ENCODE assay signal across 10 mouse cellular contexts in the genomic region with DNA sequence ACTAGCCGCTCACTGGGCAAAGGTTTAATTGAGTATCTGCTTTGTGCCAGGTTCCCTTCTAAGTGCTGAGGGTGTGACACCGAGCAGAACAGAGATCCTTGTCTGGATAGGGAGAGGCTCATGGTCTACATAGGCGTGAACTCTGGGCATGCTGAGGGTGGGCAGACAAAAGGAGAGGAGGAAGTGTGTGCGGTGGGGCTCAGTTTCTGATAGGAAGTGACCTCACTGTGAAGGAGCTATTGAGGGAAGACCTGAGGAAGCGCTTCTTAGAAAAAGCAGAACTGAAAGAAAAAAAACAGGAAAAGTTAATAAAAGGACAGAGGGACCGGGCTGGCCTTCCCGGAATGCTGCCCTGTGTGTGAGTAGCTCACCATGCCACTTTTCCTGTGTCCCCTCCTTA.
DNase-seq lines count a peak whose midpoint lies in the region; ATAC-seq and TF ChIP-seq lines count a peak whose summit lies in the region.
"Had no signal": no experiment of that assay in that cellular context is flagged by ENCODE, and none has a peak within 500 bp of the region (broad histone marks: within the 10 kb centered on the region; RNA-seq: fewer than 3 reads in every experiment).

No protein-coding gene starts in this region.

- no peak overlapping the region for H3K4me2 ChIP-seq in heart, embryonic 11.5 days
- no peak overlapping the region for H3K4me2 ChIP-seq in stomach, postnatal 0 days (replicated peaks; ENCODE audit: low read depth)
- H3K4me2 ChIP-seq: hindbrain, embryonic 14.5 days; lung, embryonic 15.5 days had no signal

- 63% methylated on average over 7 of the region's 7 CpGs for WGBS in heart, embryonic 11.5 days (ENCODE audit: insufficient replicate concordance)
- 64% methylated on average over 7 of the region's 7 CpGs for WGBS in stomach, postnatal 0 days

- H3K36me3 ChIP-seq in heart, embryonic 11.5 days (ENCODE audit: control insufficient read depth, insufficient read depth, low read length) = no peaks in the 10 kb centered on the region
- no peaks in the 10 kb centered on the region for H3K36me3 ChIP-seq in stomach, postnatal 0 days (ENCODE audit: control insufficient read depth, insufficient read depth, low read length)
- H3K36me3 ChIP-seq: lung, embryonic 15.5 days had no signal

- H3K9ac ChIP-seq in heart, embryonic 11.5 days (ENCODE audit: low read depth, low read length) = no peak overlapping the region
- H3K9ac ChIP-seq in stomach, postnatal 0 days (ENCODE audit: low read length) = no peak overlapping the region
- H3K9ac ChIP-seq: hindbrain, embryonic 14.5 days; lung, embryonic 15.5 days had no signal

- no peaks in the 10 kb centered on the region for H3K9me3 ChIP-seq in heart, embryonic 11.5 days (replicated peaks; ENCODE audit: control insufficient read depth, low read length)
- H3K9me3 ChIP-seq in stomach, postnatal 0 days (ENCODE audit: control insufficient read depth, low read length) = no peaks in the 10 kb centered on the region
- H3K9me3 ChIP-seq: lung, embryonic 15.5 days had no signal

- no peak for ATAC-seq in heart, embryonic 11.5 days (replicated peaks; ENCODE audit: insufficient number of reproducible peaks, low FRiP score, low TSS enrichment)
- ATAC-seq in stomach, postnatal 0 days (ENCODE audit: low FRiP score, low TSS enrichment) = peak; percentile 65

- TF ChIP-seq EP300 in stomach, postnatal 0 days (optimal IDR thresholded peaks at IDR 0.05) = no peak

- peak; percentile 98 for DNase-seq in heart, adult 11 months
- DNase-seq in right cerebral cortex, postnatal 10 days (ENCODE audit: low spot score in 2 of 2) = peak; percentile 31 to 34
- DNase-seq in right cerebral cortex, postnatal 36 days (ENCODE audit: low spot score in 2 of 2) = no peak
- peak; percentile 46 for DNase-seq in lung, postnatal 36 days
- DNase-seq in stomach, postnatal 0 days (ENCODE audit: low spot score) = peak; percentile 32
- DNase-seq in gastrocnemius, adult 18-20 months (ENCODE audit: low spot score) = no peak
- DNase-seq in retina, postnatal 1 day = no peak

- no peak overlapping the region for H3K27ac ChIP-seq in heart, embryonic 11.5 days (ENCODE audit: low read depth, low read length)
- no peak overlapping the region for H3K27ac ChIP-seq in stomach, postnatal 0 days (replicated peaks)
- H3K27ac ChIP-seq: hindbrain, embryonic 14.5 days; lung, embryonic 15.5 days had no signal

- no peak overlapping the region for H3K4me3 ChIP-seq in heart, embryonic 11.5 days (ENCODE audit: low read depth, low read length)
- no peak overlapping the region for H3K4me3 ChIP-seq in stomach, postnatal 0 days (ENCODE audit: low read depth, low read length)
- H3K4me3 ChIP-seq: lung, embryonic 15.5 days had no signal

- no peaks in the 10 kb centered on the region for H3K27me3 ChIP-seq in heart, embryonic 11.5 days (ENCODE audit: control insufficient read depth, insufficient read depth, low read length)
- H3K27me3 ChIP-seq in stomach, postnatal 0 days (ENCODE audit: control insufficient read depth, insufficient read depth, low read length) = no peaks in the 10 kb centered on the region
- H3K27me3 ChIP-seq: lung, embryonic 15.5 days had no signal

- 0 out of 2 replicates have a peak, but pooled peaks cover 5% of the 10 kb centered on the region for H3K4me1 ChIP-seq in heart, embryonic 11.5 days (ENCODE audit: control insufficient read depth, insufficient read depth, low read length)
- no peaks in the 10 kb centered on the region for H3K4me1 ChIP-seq in stomach, postnatal 0 days (replicated peaks; ENCODE audit: control insufficient read depth, insufficient read depth)

- TF ChIP-seq CTCF in stomach, postnatal 0 days (IDR thresholded peaks at IDR 0.05; ENCODE audit: low read depth) = no peak

Comparison
In these comparisons a context has a peak if more than half of its experiments do, and no peak if none do; other contexts are left out.
1. DNase-seq: peak in heart, adult 11 months (single experiment), right cerebral cortex, postnatal 10 days (2 of 2), lung, postnatal 36 days (single experiment) and stomach, postnatal 0 days (single experiment); none in right cerebral cortex, postnatal 36 days (0 of 2), gastrocnemius, adult 18-20 months (single experiment) and retina, postnatal 1 day (single experiment).